Mouse (Mus musculus) spleen, embryonic (tissue): Measurements from ENCODE around the gene Zbtb7b.

Experiments used
- CTCF ChIA-PET: fragments of 350-600 bp; sonication (Branson Sonifier 250); formaldehyde crosslinking; loops from one replicate; lab custom pipeline; 2022; lab: Charles Lee

Zbtb7b gene

GRCm38 (mm10) chr3:89378394-89379067 is 16.0 kb downstream of the Zbtb7b start:
- CTCF ChIA-PET = interaction anchor here (0.6 to 0.7 kb wide), 4 partner anchors 24 to 112 kb away, joined by 3 to 8 read pairs (median 6); no protein-coding TSS in a partner anchor

- CTCF ChIA-PET = interaction anchor here (0.6 to 0.7 kb wide), 4 partner anchors 23 to 111 kb away, joined by 3 to 8 read pairs (median 6); no protein-coding TSS in a partner anchor
These were observed 16.7 kb downstream of the Zbtb7b start for GRCm38 (mm10) chr3:89377831-89378230.

- CTCF ChIA-PET = interaction anchor here (0.7 kb wide), 1 partner anchor 819 kb away, joined by 3 read pairs; no protein-coding TSS in a partner anchor
These were observed 20.9 kb downstream of the Zbtb7b start for GRCm38 (mm10) chr3:89373581-89374231.

GRCm38 (mm10) chr3:89367338-89367737 is 27.2 kb downstream of the Zbtb7b start:
- CTCF ChIA-PET = no interaction called here

GRCm38 (mm10) chr3:89365486-89366414 is 28.8 kb downstream of the Zbtb7b start:
- CTCF ChIA-PET = no interaction called here

GRCm38 (mm10) chr3:89365153-89365485 is 29.5 kb downstream of the Zbtb7b start, which contains the start of gene Dcst1:
Dcst1 (minus strand) TSS chr3:89365253.
- CTCF ChIA-PET = no interaction called here

GRCm38 (mm10) chr3:89364631-89365030 is 29.9 kb downstream of the Zbtb7b start:
- CTCF ChIA-PET = no interaction called here

- CTCF ChIA-PET = no interaction called here
These were observed 32.9 kb downstream of the Zbtb7b start, which contains the start of gene Dcst2 for GRCm38 (mm10) chr3:89361675-89362074. Dcst2 (plus strand) TSS chr3:89361975.

- CTCF ChIA-PET = interaction anchor here (0.5 kb wide), 1 partner anchor 121 kb away, joined by 3 read pairs; no protein-coding TSS in a partner anchor
These were observed 34.3 kb downstream of the Zbtb7b start for GRCm38 (mm10) chr3:89360237-89360636.

GRCm38 (mm10) chr3:89359630-89360029 is 34.9 kb downstream of the Zbtb7b start:
- CTCF ChIA-PET = interaction anchor here (0.6 to 0.7 kb wide), 3 partner anchors 20 to 57 kb away, joined by 3 to 9 read pairs (median 5); no protein-coding TSS in a partner anchor

GRCm38 (mm10) chr3:89356029-89356428 is 38.5 kb downstream of the Zbtb7b start:
- CTCF ChIA-PET = no interaction called here

GRCm38 (mm10) chr3:89355512-89355902 is 39.1 kb downstream of the Zbtb7b start:
- CTCF ChIA-PET = no interaction called here

- CTCF ChIA-PET = interaction anchor here (0.6 to 1.1 kb wide), 2 partner anchors 23 to 123 kb away, joined by 3 to 6 read pairs; no protein-coding TSS in a partner anchor
These were observed 39.6 kb downstream of the Zbtb7b start for GRCm38 (mm10) chr3:89354816-89355511.

GRCm38 (mm10) chr3:89351271-89351670 is 43.3 kb downstream of the Zbtb7b start:
- CTCF ChIA-PET = interaction anchor here (0.7 to 1.1 kb wide), 3 partner anchors 18 to 161 kb away, joined by 3 to 4 read pairs (median 3); partner anchors contain the start of gene Efna1

GRCm38 (mm10) chr3:89349869-89350501 is 44.6 kb downstream of the Zbtb7b start, which contains the start of gene Adam15:
Adam15 (minus strand) TSS chr3:89349996.
- CTCF ChIA-PET = interaction anchor here (0.6 to 1.1 kb wide), 4 partner anchors 10 to 58 kb away, joined by 3 read pairs; no protein-coding TSS in a partner anchor

- CTCF ChIA-PET = interaction anchor here (0.6 to 1.1 kb wide), 3 partner anchors 18 to 59 kb away, joined by 3 read pairs; no protein-coding TSS in a partner anchor
These were observed 45.4 kb downstream of the Zbtb7b start for GRCm38 (mm10) chr3:89348911-89349868.

- CTCF ChIA-PET = interaction anchor here (0.5 kb wide), 1 partner anchor 30 kb away, joined by 3 read pairs; no protein-coding TSS in a partner anchor
These were observed 46.7 kb downstream of the Zbtb7b start for GRCm38 (mm10) chr3:89347916-89348315.

- CTCF ChIA-PET = no interaction called here
These were observed 47.6 kb downstream of the Zbtb7b start for GRCm38 (mm10) chr3:89346815-89347540.
